Mouse (Mus musculus) adrenal gland (tissue): ENCODE data around the gene Kcnk10.

ENCODE experiments used
- intact Hi-C: fragments of 180-260 bp; cut with DNase I; formaldehyde crosslinking; loops from one replicate; pipeline ENCODE4 v1.15.1; 2025

The Kcnk10 gene

GRCm38 (mm10) chr12:98573317-98574270 lies 4.5 kb downstream of the Kcnk10 start:
- intact Hi-C loops: no loop called here

DNA sequence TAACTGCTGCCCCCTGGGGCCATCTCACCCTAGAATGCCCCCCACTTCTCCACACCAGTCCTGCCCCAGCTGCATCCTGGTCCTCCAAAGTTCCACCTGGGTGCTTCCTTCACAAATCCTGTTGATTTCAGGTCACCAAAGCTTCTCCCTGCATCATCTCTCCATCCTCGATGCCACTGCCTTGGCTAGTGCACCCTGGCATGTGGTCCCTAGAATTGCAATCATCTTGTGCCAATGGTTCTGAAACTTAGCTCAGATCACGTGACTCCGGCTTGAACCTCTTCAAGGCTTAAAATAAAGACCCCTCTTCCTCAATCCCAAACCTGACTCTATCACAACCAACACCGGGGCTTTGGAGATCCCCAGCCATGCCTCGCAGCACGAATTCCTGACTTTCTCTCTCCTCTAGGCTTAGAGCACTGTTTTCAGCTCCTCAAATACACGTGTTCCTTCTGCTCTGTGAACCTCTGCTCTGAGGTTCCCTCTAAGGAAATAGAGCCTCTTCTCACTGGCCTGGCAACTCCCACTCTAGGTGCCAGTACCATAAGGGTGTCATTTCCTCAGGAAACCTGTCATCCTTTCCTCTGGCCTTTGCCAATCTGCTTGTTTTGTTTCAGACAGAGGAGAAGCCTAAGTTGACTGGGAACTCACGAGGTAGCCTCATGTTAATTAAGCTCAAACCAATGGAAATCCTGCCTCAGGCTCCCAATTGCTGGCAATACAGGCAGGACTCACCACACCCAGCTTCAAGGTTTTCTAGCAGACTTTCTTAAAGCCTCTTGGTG lies 6.0 kb downstream of the Kcnk10 start:
- intact Hi-C loops: no loop called here

DNA sequence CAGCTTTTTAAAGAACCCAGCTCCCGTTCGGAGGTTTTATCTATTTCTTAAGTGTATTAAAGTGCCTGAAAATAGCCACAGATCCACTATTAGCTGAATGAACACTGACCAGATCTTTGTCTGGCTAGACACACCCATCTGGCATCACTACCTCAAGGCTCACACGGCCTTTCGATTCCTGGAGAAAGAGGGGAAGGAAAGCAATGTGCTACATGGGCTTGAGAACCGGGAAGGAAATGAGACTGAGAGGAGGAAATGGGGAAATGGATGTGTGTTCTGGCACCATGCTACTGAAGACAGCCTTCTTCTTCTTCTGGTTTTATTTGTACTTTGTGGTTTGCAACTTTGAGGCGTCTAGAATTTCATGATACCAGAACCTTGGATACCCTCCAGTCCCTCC lies 8.7 kb downstream of the Kcnk10 start:
- intact Hi-C loops: no loop called here

DNA sequence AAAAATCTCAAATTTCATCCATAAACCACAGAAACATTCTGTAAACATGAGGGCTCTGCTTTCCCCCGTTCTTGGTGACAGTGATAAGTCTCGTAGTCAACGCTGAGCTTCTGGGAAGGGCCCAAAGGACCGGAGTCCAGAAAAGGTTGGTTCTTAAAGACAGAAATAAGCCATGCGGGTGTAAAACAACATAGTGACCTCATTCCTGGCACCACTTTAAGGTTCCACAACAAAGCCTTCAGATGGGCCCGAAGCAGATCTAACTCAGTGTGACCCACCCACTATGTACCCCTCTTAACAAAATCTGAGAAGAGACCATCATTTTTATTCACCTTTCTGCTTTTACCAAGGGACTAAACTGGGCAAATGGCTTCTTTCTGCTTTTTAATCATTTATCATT lies 10.2 kb downstream of the Kcnk10 start:
- intact Hi-C loops: no loop called here

GRCm38 (mm10) chr12:98564383-98564782 lies 13.7 kb downstream of the Kcnk10 start:
- intact Hi-C loops: no loop called here

DNA sequence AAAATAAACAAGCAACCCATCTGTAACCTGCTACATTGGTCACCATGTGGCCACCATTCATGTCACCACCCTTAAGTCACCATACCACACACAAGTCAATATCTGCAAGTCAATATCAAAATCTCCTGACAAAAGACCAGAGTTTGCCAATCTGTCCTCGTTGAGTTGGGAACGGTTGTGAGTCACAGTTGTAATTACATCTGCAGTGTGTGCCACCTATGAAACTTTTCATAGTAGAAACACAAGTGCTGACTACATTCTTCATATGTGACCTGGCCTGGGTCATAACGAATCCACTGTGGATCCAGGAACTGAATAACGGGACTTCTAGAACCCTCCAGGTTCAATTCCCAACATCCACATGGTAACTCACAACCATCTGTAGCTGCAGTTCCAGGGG lies 14.8 kb downstream of the Kcnk10 start:
- intact Hi-C loops: no loop called here

DNA sequence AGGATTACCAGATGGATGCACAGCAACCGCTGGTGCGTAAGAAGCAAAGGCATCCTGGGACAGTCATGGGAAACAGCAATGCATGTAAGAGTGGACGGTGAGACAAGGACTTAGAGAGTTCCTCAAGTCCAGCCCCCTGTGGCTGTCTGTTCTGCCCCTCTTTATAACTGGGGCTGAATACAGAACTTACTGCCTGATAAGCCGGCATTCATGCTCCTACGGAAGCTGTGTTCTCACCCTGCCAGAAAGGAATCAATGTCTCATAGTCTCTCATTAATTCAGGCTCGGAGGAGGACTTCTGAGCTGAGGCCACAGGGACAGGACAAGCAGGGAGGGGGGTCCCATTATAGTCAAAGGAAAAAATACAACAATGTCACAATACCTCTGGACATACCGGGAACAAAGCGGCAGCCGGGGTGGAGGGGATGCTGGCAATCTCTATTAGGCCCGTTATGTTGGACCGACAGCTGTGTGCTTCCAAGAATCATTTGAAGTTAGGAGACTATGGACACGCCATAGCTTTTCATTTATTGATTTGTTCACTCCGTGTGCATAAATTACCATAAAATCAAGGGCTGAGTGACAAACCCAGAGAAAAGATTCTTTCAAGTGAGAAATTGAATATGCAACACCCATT lies 15.7 kb downstream of the Kcnk10 start:
- intact Hi-C loops: no loop called here

DNA sequence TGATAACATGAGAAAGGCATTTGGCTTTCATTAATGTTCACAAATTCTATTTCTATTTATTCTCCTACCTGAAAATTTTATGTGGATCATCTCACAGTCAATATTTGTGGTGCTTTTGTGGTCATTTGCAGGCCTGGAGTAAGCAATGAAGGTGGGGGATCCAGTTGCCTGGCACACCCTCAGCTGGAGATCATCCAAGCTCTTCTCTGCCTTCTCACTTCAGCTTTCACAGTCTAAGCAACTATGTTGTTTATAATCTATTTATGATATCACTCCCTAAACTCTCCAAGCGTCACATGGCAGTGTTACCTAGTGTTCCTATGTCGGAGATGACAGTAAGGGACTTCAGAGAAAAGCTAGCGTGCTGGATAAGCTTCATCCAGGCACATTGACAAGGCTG lies 18.1 kb downstream of the Kcnk10 start:
- intact Hi-C loops: no loop called here

DNA sequence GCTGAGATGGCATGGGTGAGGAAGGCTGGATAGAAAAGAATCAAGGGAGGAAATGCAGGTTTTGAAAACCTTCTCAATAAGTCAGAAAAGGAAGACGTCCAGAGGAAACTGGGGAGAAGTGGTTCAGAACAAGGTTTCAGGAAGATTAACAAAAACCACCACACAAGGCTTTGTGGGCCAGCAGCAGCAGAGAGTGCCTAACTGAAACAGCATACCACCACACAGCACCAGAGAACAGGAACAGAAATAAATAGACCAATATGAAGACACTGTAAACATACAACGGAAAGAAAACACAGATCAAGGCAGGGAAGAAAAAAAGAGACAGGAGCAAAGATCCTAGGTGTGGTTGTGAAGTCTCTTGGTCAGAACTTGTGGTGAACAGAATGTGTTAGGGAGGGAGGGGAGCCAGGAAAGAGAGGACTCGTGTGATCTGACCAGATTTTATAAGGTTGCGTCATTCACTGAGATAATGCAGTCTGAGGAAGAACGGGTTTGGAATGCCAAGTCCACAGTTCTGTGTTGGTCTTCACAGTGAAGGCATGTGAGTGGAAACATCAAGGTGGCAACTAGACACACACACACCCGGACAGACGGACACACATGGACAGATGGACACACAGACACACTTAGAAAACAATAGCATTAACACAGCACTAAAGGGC lies 21.0 kb downstream of the Kcnk10 start:
- intact Hi-C loops: no loop called here

GRCm38 (mm10) chr12:98549981-98550380 lies 28.1 kb downstream of the Kcnk10 start:
- intact Hi-C loops: no loop called here

GRCm38 (mm10) chr12:98548141-98548540 lies 30.0 kb downstream of the Kcnk10 start:
- intact Hi-C loops: no loop called here

GRCm38 (mm10) chr12:98545875-98546274 lies 32.2 kb downstream of the Kcnk10 start:
- intact Hi-C loops: no loop called here

DNA sequence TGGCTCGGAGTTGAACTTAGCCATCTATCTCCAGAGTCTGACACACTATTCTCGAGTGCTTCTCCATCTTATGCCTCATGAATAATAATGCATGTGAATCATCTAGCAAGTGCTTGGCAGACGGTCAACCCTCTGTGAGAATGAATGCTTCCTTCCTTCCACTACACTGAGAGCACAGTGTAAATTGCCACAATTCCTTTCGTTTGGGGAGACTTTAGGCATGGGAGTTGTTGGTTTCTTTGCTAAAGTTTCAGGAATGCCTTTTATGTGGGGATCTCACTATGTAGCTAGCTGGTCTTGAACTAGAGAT lies 32.9 kb downstream of the Kcnk10 start:
- intact Hi-C loops: no loop called here

- intact Hi-C loops: no loop called here
Observed at GRCm38 (mm10) chr12:98544545-98545250, 33.4 kb downstream of the Kcnk10 start.

GRCm38 (mm10) chr12:98536760-98537159 lies 41.4 kb downstream of the Kcnk10 start:
- intact Hi-C loops: no loop called here

- intact Hi-C loops: no loop called here
Observed at GRCm38 (mm10) chr12:98536036-98536435, 42.1 kb downstream of the Kcnk10 start.

GRCm38 (mm10) chr12:98535494-98535901 lies 42.6 kb downstream of the Kcnk10 start:
- intact Hi-C loops: no loop called here

DNA sequence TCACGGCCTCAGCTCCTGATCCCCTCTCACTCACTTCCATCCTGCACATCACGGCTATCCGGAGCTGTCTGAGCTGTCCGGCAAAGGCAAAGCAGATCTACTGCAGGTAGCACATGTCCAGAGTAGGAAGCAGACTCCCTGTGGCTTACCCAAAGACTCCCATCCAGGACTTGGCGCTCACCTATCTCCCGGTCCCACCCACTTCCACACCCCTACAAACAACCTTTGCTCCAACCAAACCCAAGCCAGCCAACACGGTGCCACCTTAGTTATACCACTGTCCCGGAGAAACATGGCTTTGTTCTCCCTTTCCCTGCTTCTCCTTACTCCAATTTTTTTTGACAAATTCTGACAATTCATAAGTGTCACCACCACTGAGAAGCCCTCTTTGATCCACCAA lies 49.5 kb downstream of the Kcnk10 start:
- intact Hi-C loops: no loop called here

- intact Hi-C loops: no loop called here
Observed at GRCm38 (mm10) chr12:98525361-98525760, 52.7 kb downstream of the Kcnk10 start.

DNA sequence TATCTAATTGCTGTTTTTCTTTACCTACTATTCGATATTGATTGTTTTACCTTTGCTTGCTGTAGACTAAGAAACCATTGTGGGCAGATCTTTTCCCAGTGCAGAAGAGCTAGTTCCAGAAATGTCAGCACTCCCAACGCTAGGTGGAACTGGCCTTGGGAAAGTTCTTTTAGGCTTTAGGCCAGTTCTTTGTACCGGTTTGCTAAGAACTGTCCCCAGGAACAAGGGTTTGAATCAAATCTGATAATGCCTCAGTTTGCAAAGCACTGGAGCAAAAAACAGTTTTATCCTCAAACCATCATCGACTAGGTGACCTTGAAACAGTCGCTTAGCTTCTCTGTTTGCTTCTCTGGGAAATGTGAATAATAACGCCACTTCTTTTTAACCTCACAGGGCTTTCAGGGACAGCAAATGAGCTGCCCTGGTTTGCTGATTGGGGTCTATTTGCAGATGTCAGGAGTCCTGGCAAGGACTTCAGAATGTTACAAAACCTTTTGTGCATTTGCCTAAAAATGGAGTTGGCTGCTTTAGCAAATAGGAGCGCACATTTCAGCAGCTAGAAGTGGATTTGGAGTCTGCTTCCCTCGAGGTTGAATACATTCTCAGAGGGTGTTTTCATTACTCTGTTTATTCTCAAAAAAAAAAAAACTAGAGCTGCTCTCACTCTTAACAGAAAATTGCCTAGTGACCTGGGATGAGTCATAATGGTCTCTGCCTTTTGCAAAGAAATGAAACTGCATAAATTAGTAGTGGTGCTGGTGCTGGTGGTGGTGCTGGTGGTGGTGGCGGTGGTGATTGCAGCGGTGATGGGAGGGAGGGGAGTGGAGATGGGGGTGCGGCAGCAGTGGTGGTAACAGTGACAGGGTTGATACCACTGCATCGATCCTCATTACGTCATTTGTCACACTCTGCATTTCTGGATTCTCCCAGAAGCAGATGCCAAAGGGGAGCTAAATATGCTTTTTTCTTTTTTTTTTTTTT lies 53.5 kb downstream of the Kcnk10 start:
- intact Hi-C loops: no loop called here
